Mouse (Mus musculus) small intestine, adult 2 months (tissue): ENCODE results near the gene Pknox2. TPM values are rescaled to one million over a fixed set of nuclear protein-coding genes. Genes with fewer than 3 reads are reported as not detected.

ENCODE experiments used
- H3K27ac ChIP-seq: fragments of 200-500 bp; 2 replicates; pipeline ENCODE4 v1.5.1; 2012; ENCODE audit warnings: low read depth, low read length, control low read depth, inconsistent platforms; ENCODE audit not compliant: insufficient read depth
- H3K27me3 ChIP-seq: fragments of 200-500 bp; 2 replicates; pipeline ENCODE4 v1.6.1; 2012; ENCODE audit warnings: mild to moderate bottlenecking, moderate library complexity, low read length, inconsistent platforms; ENCODE audit not compliant: control insufficient read depth, insufficient read depth
- H3K36me3 ChIP-seq: fragments of 200-500 bp; 2 replicates; pipeline ENCODE4 v1.6.1; 2012; ENCODE audit warnings: mild to moderate bottlenecking, low read length, control low read depth, inconsistent platforms; ENCODE audit not compliant: control insufficient read depth, insufficient read depth
- H3K4me1 ChIP-seq: fragments of 200-500 bp; 2 replicates; pipeline ENCODE4 v1.6.1; 2012; ENCODE audit warnings: low read length, inconsistent platforms, mixed read lengths; ENCODE audit not compliant: control insufficient read depth, insufficient read depth, insufficient read length
- H3K4me3 ChIP-seq: fragments of 200-500 bp; 2 replicates; pipeline ENCODE4 v1.5.1; 2012; ENCODE audit warnings: low read depth, mild to moderate bottlenecking, control low read depth, inconsistent platforms, low read length, moderate library complexity
- CTCF ChIP-seq: fragments of 200-500 bp; IDR thresholded peaks from 2 replicates; pipeline ENCODE4 v1.5.1; 2012; ENCODE audit warnings: low read depth, mild to moderate bottlenecking, control low read depth, inconsistent platforms, low read length, moderate library complexity, mixed read lengths; ENCODE audit not compliant: insufficient replicate concordance, insufficient read length; ENCODE audit errors: extremely low read depth
- POLR2A ChIP-seq: fragments of 200-500 bp; IDR thresholded peaks from 2 replicates; pipeline ENCODE4 v1.6.1; 2012; ENCODE audit warnings: low read depth, mild to moderate bottlenecking, control low read depth, inconsistent platforms, low read length, moderate library complexity
- WGBS: fragments of 180-500 bp; shearing (Covaris S2); methylation state at CpG from one replicate; pipeline ENCODE4 v1.1.7; 2018; 5-methylcytosine and 5-hydroxymethylcytosine counted together
- polyA plus RNA-seq: library from polyadenylated mRNA; depleted of rRNA; stranded (reverse); fragments of >200 nt; gene quantifications from 2 replicates; pipeline ENCODE4 v1.2.3, GENCODE M21; 2012

Gene Pknox2
- polyA plus RNA-seq, 1 experiment = 2.7 TPM

GRCm38 (mm10) chr9:37085370-37085769, 61.8 kb downstream of the Pknox2 start:
- TF ChIP-seq CTCF = no peak
- TF ChIP-seq POLR2A = no peak
- 56% methylated on average over 2 of the region's 2 CpGs for WGBS
- Histone ChIP-seq H3K27me3 (no peaks in the 10 kb centered on the region), H3K27ac (no peak overlapping the region), H3K4me1 (no peaks in the 10 kb centered on the region), H3K36me3 (no peaks in the 10 kb centered on the region), H3K4me3 (no peak overlapping the region)

- Histone ChIP-seq H3K4me1 (no peaks in the 10 kb centered on the region), H3K4me3 (no peak overlapping the region), H3K36me3 (no peaks in the 10 kb centered on the region), H3K27ac (no peak overlapping the region), H3K27me3 (no peaks in the 10 kb centered on the region)
- 75% methylated on average over 10 of the region's 10 CpGs for whole genome bisulfite sequencing
- TF ChIP-seq POLR2A (no peak), CTCF (no peak)
These were observed 65.0 kb downstream of the Pknox2 start for GRCm38 (mm10) chr9:37082246-37082645.

GRCm38 (mm10) chr9:37080309-37080708, 66.9 kb downstream of the Pknox2 start:
- TF ChIP-seq CTCF = no peak
- TF ChIP-seq POLR2A = no peak
- Histone ChIP-seq H3K27me3 (no peaks in the 10 kb centered on the region), H3K27ac (no peak overlapping the region), H3K36me3 (no peaks in the 10 kb centered on the region), H3K4me3 (no peak overlapping the region), H3K4me1 (no peaks in the 10 kb centered on the region)
- WGBS = 49% methylated on average over 6 of the region's 6 CpGs

GRCm38 (mm10) chr9:37077063-37077418, 70.2 kb downstream of the Pknox2 start:
- Histone ChIP-seq H3K4me3 (no peak overlapping the region), H3K27me3 (no peaks in the 10 kb centered on the region), H3K27ac (no peak overlapping the region), H3K4me1 (no peaks in the 10 kb centered on the region), H3K36me3 (no peaks in the 10 kb centered on the region)
- WGBS = 65% methylated on average over 2 of the region's 2 CpGs
- no peak for TF ChIP-seq CTCF

GRCm38 (mm10) chr9:37076386-37077062, 70.7 kb downstream of the Pknox2 start:
- TF ChIP-seq CTCF (no peak), POLR2A (no peak)
- no peaks in the 10 kb centered on the region for H3K4me1 ChIP-seq
- no peaks in the 10 kb centered on the region for H3K36me3 ChIP-seq
- WGBS = 32% methylated on average over 15 of the region's 15 CpGs
- H3K4me3 ChIP-seq = no peak overlapping the region
- H3K27me3 ChIP-seq = no peaks in the 10 kb centered on the region
- no peak overlapping the region for H3K27ac ChIP-seq

GRCm38 (mm10) chr9:37075903-37076302, 71.3 kb downstream of the Pknox2 start:
- H3K27me3 ChIP-seq = no peaks in the 10 kb centered on the region
- H3K4me3 ChIP-seq = no peak overlapping the region
- TF ChIP-seq CTCF = no peak
- no peak for TF ChIP-seq POLR2A
- no peaks in the 10 kb centered on the region for H3K4me1 ChIP-seq
- no peaks in the 10 kb centered on the region for H3K36me3 ChIP-seq
- 70% methylated on average over 4 of the region's 4 CpGs for WGBS
- no peak overlapping the region for H3K27ac ChIP-seq

- no peak overlapping the region for H3K4me3 ChIP-seq
- no peaks in the 10 kb centered on the region for H3K4me1 ChIP-seq
- H3K27me3 ChIP-seq = no peaks in the 10 kb centered on the region; the same call in 1 of the 2 replicates
- H3K36me3 ChIP-seq = no peaks in the 10 kb centered on the region
- no peak for TF ChIP-seq CTCF
- TF ChIP-seq POLR2A = no peak
- H3K27ac ChIP-seq = no peak overlapping the region
- WGBS = 68% methylated on average over 6 of the region's 6 CpGs
These were observed 77.6 kb downstream of the Pknox2 start for GRCm38 (mm10) chr9:37069391-37070312.
